In genomic region chr11:98756711-98757110, GRCm38 (mm10) we compare ENCODE assay signal across 22 mouse cellular contexts. TPM values are rescaled to one million over a fixed set of nuclear protein-coding genes. Genes with fewer than 3 reads are reported as not detected.
DNase-seq lines count a peak whose midpoint lies in the region; ATAC-seq and TF ChIP-seq lines count a peak whose summit lies in the region.
"Had no signal": no experiment of that assay in that cellular context is flagged by ENCODE, and none has a peak within 500 bp of the region (broad histone marks: within the 10 kb centered on the region; RNA-seq: fewer than 3 reads in every experiment).

No protein-coding gene starts in this region.

- no peak overlapping the region for H3K27ac ChIP-seq in liver, postnatal 0 days (ENCODE audit: low read depth)
- no peak overlapping the region for H3K27ac ChIP-seq in liver, embryonic 11.5 days (ENCODE audit: low read depth, low read length)
- H3K27ac ChIP-seq in liver, embryonic 14.5 days = 0 out of 2 replicates have a peak overlapping the region, but pooled peaks have one; percentile 31
- H3K27ac ChIP-seq: forebrain, embryonic 13.5 days; heart, adult 2 months; hindbrain, postnatal 0 days; intestine, embryonic 15.5 days; limb, embryonic 10.5 days; limb, embryonic 15.5 days; lung, embryonic 15.5 days; midbrain, embryonic 12.5 days had no signal

- intact Hi-C loops in left cerebral cortex, postnatal 14 days (cut with DNase I) = no loop called here

- no peaks in the 10 kb centered on the region for H3K27me3 ChIP-seq in liver, postnatal 0 days (ENCODE audit: insufficient read depth, low read length)
- H3K27me3 ChIP-seq in liver, embryonic 11.5 days (replicated peaks; ENCODE audit: control insufficient read depth, insufficient read depth, low read length) = no peaks in the 10 kb centered on the region
- H3K27me3 ChIP-seq in liver, embryonic 14.5 days (ENCODE audit: control insufficient read depth, insufficient read depth, low read length) = no peaks in the 10 kb centered on the region
- H3K27me3 ChIP-seq: forebrain, embryonic 13.5 days; heart, embryonic 13.5 days; intestine, embryonic 15.5 days; limb, embryonic 15.5 days; lung, embryonic 15.5 days; midbrain, embryonic 12.5 days; Patski had no signal

- H3K36me3 ChIP-seq in liver, postnatal 0 days (replicated peaks; ENCODE audit: insufficient read depth, low read length) = 0 out of 2 replicates have a peak, but pooled peaks cover 7% of the 10 kb centered on the region
- H3K36me3 ChIP-seq in liver, embryonic 11.5 days (ENCODE audit: control insufficient read depth, insufficient read depth, low read length) = peaks cover 26% of the 10 kb centered on the region
- peaks cover 9% of the 10 kb centered on the region for H3K36me3 ChIP-seq in liver, embryonic 14.5 days (replicated peaks; ENCODE audit: control insufficient read depth, insufficient read depth, low read depth)

- no peaks in the 10 kb centered on the region for H3K9me3 ChIP-seq in liver, postnatal 0 days (ENCODE audit: low read length)
- no peaks in the 10 kb centered on the region for H3K9me3 ChIP-seq in liver, embryonic 11.5 days (ENCODE audit: control insufficient read depth, low read length)
- H3K9me3 ChIP-seq in liver, embryonic 14.5 days (ENCODE audit: control insufficient read depth, low read length) = no peaks in the 10 kb centered on the region
- H3K9me3 ChIP-seq: forebrain, embryonic 13.5 days; heart, embryonic 13.5 days; intestine, embryonic 15.5 days; limb, embryonic 10.5 days; limb, embryonic 15.5 days; lung, embryonic 15.5 days; midbrain, embryonic 12.5 days had no signal

- H3K9ac ChIP-seq in liver, postnatal 0 days (replicated peaks) = no peak overlapping the region
- no peak overlapping the region for H3K9ac ChIP-seq in liver, embryonic 11.5 days (ENCODE audit: low read depth, low read length)
- H3K9ac ChIP-seq in liver, embryonic 14.5 days (replicated peaks) = no peak overlapping the region
- H3K9ac ChIP-seq: forebrain, embryonic 13.5 days; intestine, embryonic 15.5 days; limb, embryonic 15.5 days; lung, embryonic 15.5 days had no signal

- ATAC-seq in liver, postnatal 0 days = no peak
- ATAC-seq in liver, embryonic 11.5 days (replicated peaks; ENCODE audit: low FRiP score) = peak; percentile 65
- peak; percentile 44; the same call in 1 of the 2 replicates for ATAC-seq in liver, embryonic 14.5 days (ENCODE audit: insufficient read depth)
- ATAC-seq: forebrain, embryonic 13.5 days; hindbrain, postnatal 0 days; intestine, embryonic 15.5 days; Patski had no signal

- DNase-seq in cerebellum, adult 9-11 months = peak; percentile 60
- no peak for DNase-seq in cerebellum, adult 18-20 months
- peak; percentile 67 for DNase-seq in liver
- no peak for DNase-seq in liver, postnatal 0 days
- DNase-seq in liver, embryonic 11.5 days (ENCODE audit: low spot score) = no peak
- DNase-seq in liver, embryonic 14.5 days (ENCODE audit: low read depth in 3 of 3, low spot score in 3 of 3) = no peak
- DNase-seq in left cerebral cortex, postnatal 14 days (ENCODE audit: low spot score in 2 of 2) = no peak
- DNase-seq: cerebellum, postnatal 36 days; gastrocnemius, postnatal 14 days; heart, adult 2 months; layer of hippocampus, postnatal 36 days; right cerebral cortex, adult 18-20 months; right cerebral cortex, postnatal 4 days had no signal

- H3K4me1 ChIP-seq in liver, postnatal 0 days (ENCODE audit: insufficient read depth) = peaks cover 46% of the 10 kb centered on the region
- peaks cover 52% of the 10 kb centered on the region for H3K4me1 ChIP-seq in liver, embryonic 11.5 days (replicated peaks; ENCODE audit: control insufficient read depth, insufficient read depth, low read length)
- peaks cover 46 to 53% of the 10 kb centered on the region in 2 experiments for H3K4me1 ChIP-seq in liver, embryonic 14.5 days (replicated peaks; ENCODE audit: control insufficient read depth in 2 of 2, insufficient read depth in 2 of 2, low read length in 1 of 2)

- no peak for TF ChIP-seq EP300 in liver, postnatal 0 days (IDR thresholded peaks at IDR 0.05; ENCODE audit: low read depth)
- no peak for TF ChIP-seq EP300 in liver, embryonic 14.5 days (IDR thresholded peaks at IDR 0.05; ENCODE audit: low read depth)

- no peak for TF ChIP-seq CTCF in liver, postnatal 0 days (IDR thresholded peaks at IDR 0.05; ENCODE audit: low read depth)
- no peak for TF ChIP-seq CTCF in liver, embryonic 14.5 days (IDR thresholded peaks at IDR 0.05; ENCODE audit: low read depth)

- H3K4me3 ChIP-seq in liver, postnatal 0 days (ENCODE audit: low read depth, low read length) = no peak overlapping the region
- H3K4me3 ChIP-seq in liver, embryonic 11.5 days (ENCODE audit: low read depth, low read length) = no peak overlapping the region
- H3K4me3 ChIP-seq in liver, embryonic 14.5 days (ENCODE audit: insufficient read depth in 1 of 2, low read depth in 2 of 2, low read length in 2 of 2) = no peak overlapping the region
- H3K4me3 ChIP-seq: forebrain, embryonic 13.5 days; heart, adult 2 months; heart, embryonic 13.5 days; intestine, embryonic 15.5 days; limb, embryonic 10.5 days; limb, embryonic 15.5 days; lung, embryonic 15.5 days; midbrain, embryonic 12.5 days had no signal

- 80% methylated on average over 12 of the region's 12 CpGs for WGBS in liver, postnatal 0 days (ENCODE audit: insufficient replicate concordance)
- WGBS in liver, embryonic 11.5 days = 60% methylated on average over 12 of the region's 12 CpGs
- WGBS in liver, embryonic 14.5 days (ENCODE audit: insufficient replicate concordance) = 52% methylated on average over 12 of the region's 12 CpGs

- no peak overlapping the region for H3K4me2 ChIP-seq in liver, postnatal 0 days (ENCODE audit: low read depth, low read length)
- peak overlapping the region; percentile 48 for H3K4me2 ChIP-seq in liver, embryonic 11.5 days
- H3K4me2 ChIP-seq in liver, embryonic 14.5 days (ENCODE audit: low read depth) = peak overlapping the region; percentile 52
- H3K4me2 ChIP-seq: forebrain, embryonic 13.5 days; heart, embryonic 13.5 days; intestine, embryonic 15.5 days; limb, embryonic 15.5 days; lung, embryonic 15.5 days; midbrain, embryonic 12.5 days had no signal

RNA-seq across cellular contexts. Expression of gene Thra, which starts 16.3 kb away (rescaled TPM):
- 5.1 and 6.1 TPM in 2 replicates for polyA plus RNA-seq in liver, postnatal 0 days (2015; fragmentation: Nextera tagmentation; extraction: Ambion mirVana)
- 26.6 and 31.6 TPM in 2 replicates for polyA plus RNA-seq in liver, embryonic 11.5 days (2014; fragmentation: Nextera tagmentation; extraction: Ambion mirVana)
- 14.6 and 15.6 TPM in 2 replicates for polyA plus RNA-seq in liver, embryonic 14.5 days (2012; rRNA removed)
- 8.3 and 10.0 TPM in 2 replicates for polyA plus RNA-seq in liver, embryonic 14.5 days (2014; fragmentation: Nextera tagmentation; extraction: Ambion mirVana)
- 1,000 to 10,000 TPM in 1 of 2 experiments, 100 to 1,000 TPM in 1; 962 to 1,004 TPM for total RNA-seq in left cerebral cortex, postnatal 14 days (2021)

RNA-seq across cellular contexts. Expression of gene Nr1d1, which starts 18.4 kb away (rescaled TPM):
- polyA plus RNA-seq in liver, postnatal 0 days (2015; fragmentation: Nextera tagmentation; extraction: Ambion mirVana) = 2.0 and 4.2 TPM in 2 replicates
- 2.1 and 2.7 TPM in 2 replicates for polyA plus RNA-seq in liver, embryonic 11.5 days (2014; fragmentation: Nextera tagmentation; extraction: Ambion mirVana)
- polyA plus RNA-seq in liver, embryonic 14.5 days (2012; rRNA removed) = 0.54 and 0.65 TPM in 2 replicates
- 0.56 and 0.58 TPM in 2 replicates for polyA plus RNA-seq in liver, embryonic 14.5 days (2014; fragmentation: Nextera tagmentation; extraction: Ambion mirVana)
- total RNA-seq in left cerebral cortex, postnatal 14 days (2021) = 10 to 100 TPM; 82.0 to 85.4 TPM

RNA-seq across cellular contexts. Expression of gene Med24, which starts 27.5 kb away (rescaled TPM):
- 10.5 and 10.9 TPM in 2 replicates for polyA plus RNA-seq in liver, postnatal 0 days (2015; fragmentation: Nextera tagmentation; extraction: Ambion mirVana)
- polyA plus RNA-seq in liver, embryonic 11.5 days (2014; fragmentation: Nextera tagmentation; extraction: Ambion mirVana) = 61.9 and 63.6 TPM in 2 replicates
- 25.0 and 29.6 TPM in 2 replicates for polyA plus RNA-seq in liver, embryonic 14.5 days (2012; rRNA removed)
- 21.3 and 25.6 TPM in 2 replicates for polyA plus RNA-seq in liver, embryonic 14.5 days (2014; fragmentation: Nextera tagmentation; extraction: Ambion mirVana)
- 100 to 1,000 TPM in 1 of 2 experiments, 10 to 100 TPM in 1; 96.3 to 114 TPM for total RNA-seq in left cerebral cortex, postnatal 14 days (2021)

RNA-seq across cellular contexts. Expression of gene Msl1, which starts 38.6 kb away (rescaled TPM):
- 5.4 and 6.5 TPM in 2 replicates for polyA plus RNA-seq in liver, postnatal 0 days (2015; fragmentation: Nextera tagmentation; extraction: Ambion mirVana)
- polyA plus RNA-seq in liver, embryonic 11.5 days (2014; fragmentation: Nextera tagmentation; extraction: Ambion mirVana) = 14.8 and 17.7 TPM in 2 replicates
- polyA plus RNA-seq in liver, embryonic 14.5 days (2012; rRNA removed) = 11.5 and 15.8 TPM in 2 replicates
- polyA plus RNA-seq in liver, embryonic 14.5 days (2014; fragmentation: Nextera tagmentation; extraction: Ambion mirVana) = 4.5 and 4.9 TPM in 2 replicates
- 100 to 1,000 TPM; 168 to 170 TPM for total RNA-seq in left cerebral cortex, postnatal 14 days (2021)

RNA-seq across cellular contexts. Expression of gene Casc3, which starts 48.0 kb away (rescaled TPM):
- polyA plus RNA-seq in liver, postnatal 0 days (2015; fragmentation: Nextera tagmentation; extraction: Ambion mirVana) = 6.7 and 7.0 TPM in 2 replicates
- polyA plus RNA-seq in liver, embryonic 11.5 days (2014; fragmentation: Nextera tagmentation; extraction: Ambion mirVana) = 34.8 and 35.6 TPM in 2 replicates
- polyA plus RNA-seq in liver, embryonic 14.5 days (2012; rRNA removed) = 12.2 and 12.7 TPM in 2 replicates
- polyA plus RNA-seq in liver, embryonic 14.5 days (2014; fragmentation: Nextera tagmentation; extraction: Ambion mirVana) = 11.5 and 13.0 TPM in 2 replicates
- total RNA-seq in left cerebral cortex, postnatal 14 days (2021) = 10 to 100 TPM; 53.1 to 54.6 TPM

Comparison
In these comparisons a context has a peak if more than half of its experiments do, and no peak if none do; other contexts are left out.
1. DNase-seq: peak in cerebellum, adult 9-11 months (single experiment) and liver (single experiment); none in cerebellum, adult 18-20 months (0 of 2), liver, postnatal 0 days (single experiment), liver, embryonic 11.5 days (single experiment), liver, embryonic 14.5 days (0 of 3) and left cerebral cortex, postnatal 14 days (0 of 2).